Mouse (Mus musculus): ENCODE results near the gene Rpl28. TPM values are rescaled to one million over a fixed set of nuclear protein-coding genes. Genes with fewer than 3 reads are reported as not detected.
A peak's percentile ranks its signal among the peaks of the same experiment; 100 is the strongest.

The Rpl28 gene
- total and polyA plus RNA-seq, 2 experiments: 58.4 to 211 TPM

DNA sequence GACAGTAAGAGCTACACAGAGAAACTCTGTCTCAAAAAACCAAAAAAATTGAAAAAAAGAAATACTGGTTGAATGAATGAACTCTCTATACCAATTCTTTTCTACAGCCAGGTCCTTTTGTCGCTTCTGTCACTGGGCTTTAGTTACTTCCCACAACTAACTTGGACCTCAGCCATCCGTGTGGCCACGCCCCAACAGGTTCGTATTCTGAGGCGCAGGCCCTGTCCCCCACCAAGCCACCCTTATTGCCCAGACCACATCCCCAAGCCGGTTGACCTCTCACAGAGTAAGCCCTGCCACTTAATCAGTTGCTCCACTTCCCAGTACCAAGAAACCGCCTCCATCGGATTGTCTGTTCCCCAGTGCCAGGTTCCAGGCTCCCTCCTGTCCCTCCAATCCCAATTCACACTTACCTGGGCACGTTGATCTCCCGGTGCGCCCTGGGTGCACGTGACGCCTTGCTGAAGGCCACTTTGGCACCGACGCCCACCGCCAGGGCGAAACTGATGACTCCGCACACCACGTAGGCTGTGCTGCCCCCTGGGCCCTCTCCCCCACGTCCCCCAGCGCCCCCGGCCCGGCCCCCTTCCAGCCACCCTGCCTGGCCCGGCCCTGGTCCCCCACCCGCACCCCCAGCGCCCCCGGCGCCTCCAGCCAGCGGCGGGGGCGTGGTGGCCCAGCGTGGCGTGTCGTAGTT is 43.1 kb downstream of the Rpl28 start:
- peaks cover 5% of the 10 kb centered on the region; the same call in 1 of the 2 replicates for H3K27me3 ChIP-seq (ENCODE audit: control insufficient read depth, insufficient read depth, low read length)
- peak overlapping the region; percentile 72 for H3K9ac ChIP-seq (ENCODE audit: low read depth, low read length)
- peaks cover 2% of the 10 kb centered on the region; the same call in 1 of the 2 replicates for H3K4me1 ChIP-seq (ENCODE audit: control insufficient read depth, insufficient read depth, low read length)

GRCm38 (mm10) chr7:4836351-4836792 is 43.7 kb downstream of the Rpl28 start:
- Histone ChIP-seq H3K27ac (replicated peaks; ENCODE audit: insufficient read depth, low read depth, low read length) (no peak overlapping the region), H3K4me1 (ENCODE audit: control insufficient read depth, insufficient read depth, low read length) (peaks cover 2% of the 10 kb centered on the region; the same call in 1 of the 2 replicates), H3K36me3 (ENCODE audit: control insufficient read depth, insufficient read depth, low read length) (no peaks in the 10 kb centered on the region), H3K27me3 (ENCODE audit: control insufficient read depth, insufficient read depth, low read length) (peaks cover 2% of the 10 kb centered on the region; the same call in 1 of the 2 replicates), H3K9ac (ENCODE audit: low read depth, low read length) (peak overlapping the region; percentile 72), H3K4me3 (ENCODE audit: insufficient read depth, low read depth, low read length) (peak overlapping the region; percentile 55), H3K79me2 (ENCODE audit: control insufficient read depth, insufficient read depth, low read length) (no peaks in the 10 kb centered on the region)
- TF ChIP-seq POLR2A (IDR thresholded peaks at IDR 0.05; ENCODE audit: extremely low read depth, insufficient read depth, low read length): no peak
- peak; percentile 79 for TF ChIP-seq CTCF (IDR thresholded peaks at IDR 0.05; ENCODE audit: low read depth, low read length)
- 2% methylated on average over 51 of the region's 51 CpGs for WGBS
- peak; percentile 54 for DNase-seq (ENCODE audit: extremely low read depth, low read depth, low spot score)

More for the DNA sequence above, 43.1 kb downstream of the Rpl28 start:
- WGBS: 7% methylated on average over 34 of the region's 34 CpGs
- TF ChIP-seq POLR2A (IDR thresholded peaks at IDR 0.05; ENCODE audit: extremely low read depth, insufficient read depth, low read length) (no peak), CTCF (IDR thresholded peaks at IDR 0.05; ENCODE audit: low read depth, low read length) (no peak)
- no peak for DNase-seq (ENCODE audit: extremely low read depth, low read depth, low spot score)
- no peak overlapping the region for H3K27ac ChIP-seq (replicated peaks; ENCODE audit: insufficient read depth, low read depth, low read length)
- H3K4me3 ChIP-seq (ENCODE audit: insufficient read depth, low read depth, low read length): peak overlapping the region; percentile 55; the same call in 1 of the 2 replicates
- H3K79me2 ChIP-seq (ENCODE audit: control insufficient read depth, insufficient read depth, low read length): no peaks in the 10 kb centered on the region
- H3K36me3 ChIP-seq (ENCODE audit: control insufficient read depth, insufficient read depth, low read length): no peaks in the 10 kb centered on the region

DNA sequence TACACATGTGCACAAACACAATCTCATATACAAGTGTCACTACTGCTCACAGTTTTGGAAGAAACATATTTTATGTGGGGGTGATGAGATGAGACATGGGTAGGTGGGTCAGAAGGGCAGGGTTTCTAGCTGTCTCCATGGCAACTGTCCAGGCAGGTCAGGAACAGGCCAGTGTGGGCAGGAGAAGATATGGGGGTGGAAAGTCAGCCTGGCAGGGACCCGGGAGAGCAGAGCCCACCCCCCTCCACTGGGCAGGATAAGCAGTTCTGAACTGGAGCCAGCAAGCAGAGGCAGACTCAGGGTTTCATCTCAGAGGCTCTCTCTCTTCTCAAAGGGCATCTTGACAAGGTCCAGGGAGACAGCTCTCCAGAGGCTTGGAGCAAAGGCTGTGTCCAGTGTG is 45.0 kb downstream of the Rpl28 start:
- 4% methylated on average over 1 of the region's 1 CpGs for WGBS
- Histone ChIP-seq H3K4me1 (ENCODE audit: control insufficient read depth, insufficient read depth, low read length) (peaks cover 2% of the 10 kb centered on the region; the same call in 1 of the 2 replicates), H3K27ac (replicated peaks; ENCODE audit: insufficient read depth, low read depth, low read length) (no peak overlapping the region), H3K27me3 (ENCODE audit: control insufficient read depth, insufficient read depth, low read length) (0 out of 2 replicates have a peak, but pooled peaks cover 4% of the 10 kb centered on the region), H3K9ac (ENCODE audit: low read depth, low read length) (no peak overlapping the region), H3K36me3 (ENCODE audit: control insufficient read depth, insufficient read depth, low read length) (no peaks in the 10 kb centered on the region), H3K79me2 (ENCODE audit: control insufficient read depth, insufficient read depth, low read length) (no peaks in the 10 kb centered on the region), H3K4me3 (ENCODE audit: insufficient read depth, low read depth, low read length) (no peak overlapping the region)
- TF ChIP-seq POLR2A (IDR thresholded peaks at IDR 0.05; ENCODE audit: extremely low read depth, insufficient read depth, low read length) (no peak), CTCF (IDR thresholded peaks at IDR 0.05; ENCODE audit: low read depth, low read length) (no peak)
- no peak for DNase-seq (ENCODE audit: extremely low read depth, low read depth, low spot score)

- Histone ChIP-seq H3K79me2 (ENCODE audit: control insufficient read depth, insufficient read depth, low read length) (no peaks in the 10 kb centered on the region), H3K36me3 (ENCODE audit: control insufficient read depth, insufficient read depth, low read length) (no peaks in the 10 kb centered on the region), H3K4me1 (ENCODE audit: control insufficient read depth, insufficient read depth, low read length) (no peaks in the 10 kb centered on the region), H3K4me3 (ENCODE audit: insufficient read depth, low read depth, low read length) (no peak overlapping the region), H3K27me3 (ENCODE audit: control insufficient read depth, insufficient read depth, low read length) (peaks cover 18% of the 10 kb centered on the region), H3K9ac (ENCODE audit: low read depth, low read length) (no peak overlapping the region), H3K27ac (replicated peaks; ENCODE audit: insufficient read depth, low read depth, low read length) (no peak overlapping the region)
- DNase-seq (ENCODE audit: extremely low read depth, low read depth, low spot score): no peak
- WGBS: 74% methylated on average over 5 of the region's 5 CpGs
- TF ChIP-seq POLR2A (IDR thresholded peaks at IDR 0.05; ENCODE audit: extremely low read depth, insufficient read depth, low read length) (no peak), CTCF (IDR thresholded peaks at IDR 0.05; ENCODE audit: low read depth, low read length) (no peak)
These were observed 49.4 kb downstream of the Rpl28 start for GRCm38 (mm10) chr7:4842077-4842476.

GRCm38 (mm10) chr7:4842634-4843131 is 50.0 kb downstream of the Rpl28 start:
- Histone ChIP-seq H3K4me3 (ENCODE audit: insufficient read depth, low read depth, low read length) (no peak overlapping the region), H3K27me3 (ENCODE audit: control insufficient read depth, insufficient read depth, low read length) (peaks cover 18% of the 10 kb centered on the region), H3K79me2 (ENCODE audit: control insufficient read depth, insufficient read depth, low read length) (no peaks in the 10 kb centered on the region), H3K4me1 (ENCODE audit: control insufficient read depth, insufficient read depth, low read length) (no peaks in the 10 kb centered on the region), H3K9ac (ENCODE audit: low read depth, low read length) (no peak overlapping the region), H3K36me3 (ENCODE audit: control insufficient read depth, insufficient read depth, low read length) (no peaks in the 10 kb centered on the region; the same call in 1 of the 2 replicates), H3K27ac (replicated peaks; ENCODE audit: insufficient read depth, low read depth, low read length) (no peak overlapping the region)
- no peak for DNase-seq (ENCODE audit: extremely low read depth, low read depth, low spot score)
- TF ChIP-seq CTCF (IDR thresholded peaks at IDR 0.05; ENCODE audit: low read depth, low read length) (no peak), POLR2A (IDR thresholded peaks at IDR 0.05; ENCODE audit: extremely low read depth, insufficient read depth, low read length) (no peak)
- WGBS: 5% methylated on average over 16 of the region's 16 CpGs
